16 mouse cellular contexts compared by ENCODE assay signal in genomic region chr14:59630096-59630495, GRCm38 (mm10). TPM values are rescaled to one million over a fixed set of nuclear protein-coding genes. Genes with fewer than 3 reads are reported as not detected.
"Had no signal": no experiment of that assay in that cellular context is flagged by ENCODE, and none has a peak within 500 bp of the region (broad histone marks: within the 10 kb centered on the region; RNA-seq: fewer than 3 reads in every experiment).

No protein-coding gene starts in this region.

- H3K4me3 ChIP-seq: kidney, embryonic 15.5 days; left cerebral cortex, adult 2 months; liver, embryonic 13.5 days had no signal

- H3K9me3 ChIP-seq: kidney, embryonic 15.5 days; liver, embryonic 13.5 days had no signal

- H3K4me2 ChIP-seq: kidney, embryonic 15.5 days; liver, embryonic 13.5 days; midbrain, embryonic 11.5 days had no signal

- DNase-seq: kidney, adult 8-10 months; kidney, postnatal 10 days; kidney, postnatal 36 days; layer of hippocampus, postnatal 36 days; liver, embryonic 13.5 days; lung, adult 2 months; lung, postnatal 14 days; midbrain, embryonic 14.5 days; thymus, adult 18-20 months; thymus, postnatal 36 days had no signal

- H3K9ac ChIP-seq: kidney, embryonic 15.5 days; liver, embryonic 13.5 days had no signal

- H3K27ac ChIP-seq: kidney, embryonic 15.5 days; left cerebral cortex, adult 2 months; liver, embryonic 13.5 days; macrophage; stomach, postnatal 0 days had no signal

- H3K36me3 ChIP-seq: liver, embryonic 13.5 days had no signal

RNA-seq across cellular contexts. Expression of gene Shisa2, which starts 5.0 kb away (rescaled TPM):
- total RNA-seq: megakaryocyte-erythroid progenitor cell, adult 5-6 weeks had no signal
- polyA plus RNA-seq: macrophage had no signal
